Mouse (Mus musculus) stomach, postnatal 0 days (tissue): ENCODE measurements around the gene Dlgap1. TPM values are rescaled to one million over a fixed set of nuclear protein-coding genes. Genes with fewer than 3 reads are reported as not detected.
"Not testable (repeated sequence)": the region's sequence is repeated elsewhere in the genome, so short reads cannot be mapped to it uniquely, and the experiment has no call there.

Experiments
- ATAC-seq: fragments of 200-750 bp; cut with Nextera tagmentation; 2 replicates; pipeline ENCODE4 v1.8.0; 2017; ENCODE audit not compliant: low FRiP score, low TSS enrichment
- DNase-seq: peaks from one replicate; pipeline ENCODE4 v3.0.0-alpha.2; 2016; ENCODE audit warnings: low spot score
- H3K27ac ChIP-seq: fragments of 300-500 bp; sonication (generic); replicated peaks from 2 replicates; pipeline ENCODE4 v1.5.1; 2014; ENCODE audit warnings: mild to moderate bottlenecking, control low read depth
- H3K27me3 ChIP-seq: fragments of 300-500 bp; sonication (generic); 2 replicates; pipeline ENCODE4 v1.6.1; 2014; ENCODE audit warnings: low read length; ENCODE audit not compliant: control insufficient read depth, insufficient read depth
- H3K36me3 ChIP-seq: fragments of 300-500 bp; sonication (generic); 2 replicates; pipeline ENCODE4 v1.6.1; 2014; ENCODE audit warnings: low read length, mixed read lengths; ENCODE audit not compliant: control insufficient read depth, insufficient read depth
- H3K4me1 ChIP-seq: fragments of 300-500 bp; sonication (generic); replicated peaks from 2 replicates; pipeline ENCODE4 v1.6.1; 2014; ENCODE audit warnings: antibody characterized with exemption; ENCODE audit not compliant: control insufficient read depth, insufficient read depth
- H3K4me2 ChIP-seq: fragments of 300-500 bp; sonication (generic); replicated peaks from 2 replicates; pipeline ENCODE4 v1.6.1; 2014; ENCODE audit warnings: low read depth, mild to moderate bottlenecking, control low read depth, moderate library complexity
- H3K4me3 ChIP-seq: fragments of 300-500 bp; sonication (generic); 2 replicates; pipeline ENCODE4 v1.5.1; 2014; ENCODE audit warnings: low read depth, low read length, control low read depth
- H3K9ac ChIP-seq: fragments of 300-500 bp; sonication (generic); 2 replicates; pipeline ENCODE4 v1.6.1; 2014; ENCODE audit warnings: mild to moderate bottlenecking, low read length, control low read depth, mixed read lengths
- H3K9me3 ChIP-seq: fragments of 300-500 bp; sonication (generic); 2 replicates; pipeline ENCODE4 v1.6.1; 2016; ENCODE audit warnings: low read length; ENCODE audit not compliant: control insufficient read depth
- CTCF ChIP-seq: IDR thresholded peaks from 2 replicates; pipeline ENCODE4 v1.5.1; 2016; ENCODE audit warnings: antibody characterized with exemption, low read depth, mild to moderate bottlenecking, moderate library complexity
- EP300 ChIP-seq: optimal IDR thresholded peaks from 2 replicates; pipeline ENCODE3; 2016; ENCODE audit warnings: antibody characterized with exemption
- WGBS: fragments of 180-500 bp; shearing (Covaris S2); extraction: QIAGEN DNeasy Blood & Tissue Kit; methylation state at CpG from one replicate; pipeline ENCODE4 v1.1.7; 2014; 5-methylcytosine and 5-hydroxymethylcytosine counted together
- polyA plus RNA-seq: library from polyadenylated mRNA; unstranded; fragments of >200 nt; fragmentation: Nextera tagmentation; extraction: Ambion mirVana; gene quantifications from 2 replicates; pipeline ENCODE4 v1.2.1, GENCODE M21; 2015

The Dlgap1 gene
- polyA plus RNA-seq, 1 experiment from 2014 or later, result 1.6 TPM

DNA sequence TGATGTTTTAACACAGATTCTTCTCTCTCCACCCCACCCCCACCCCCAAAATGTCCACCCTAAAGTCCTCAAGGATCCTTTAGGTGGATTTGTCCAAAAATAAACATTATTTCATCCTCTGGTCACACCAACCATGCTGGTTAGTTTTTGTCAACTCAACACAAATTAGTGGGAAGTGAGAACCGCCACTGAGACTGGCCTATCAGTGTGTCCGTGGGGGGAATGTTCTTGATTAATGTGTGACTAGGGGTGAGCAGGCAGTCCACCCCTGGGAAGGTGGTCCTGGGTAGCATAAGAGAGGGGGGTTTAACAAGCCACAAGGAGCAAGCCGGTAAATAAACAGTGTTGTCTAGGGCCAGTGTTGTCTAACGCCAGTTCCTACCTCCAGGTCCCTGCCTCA, 862.7 kb downstream of the Dlgap1 start:
- Histone ChIP-seq H3K9me3 (no peaks in the 10 kb centered on the region), H3K9ac (no peak overlapping the region), H3K4me1 (peaks cover 3% of the 10 kb centered on the region; the same call in 1 of the 2 replicates), H3K27ac (no peak overlapping the region), H3K27me3 (no peaks in the 10 kb centered on the region), H3K4me2 (no peak overlapping the region), H3K4me3 (no peak overlapping the region), H3K36me3 (no peaks in the 10 kb centered on the region)
- TF ChIP-seq EP300, result no peak
- no peak for TF ChIP-seq CTCF
- no peak for DNase-seq
- ATAC-seq, result no peak
- WGBS, result 63% methylated on average over 4 of the region's 4 CpGs

DNA sequence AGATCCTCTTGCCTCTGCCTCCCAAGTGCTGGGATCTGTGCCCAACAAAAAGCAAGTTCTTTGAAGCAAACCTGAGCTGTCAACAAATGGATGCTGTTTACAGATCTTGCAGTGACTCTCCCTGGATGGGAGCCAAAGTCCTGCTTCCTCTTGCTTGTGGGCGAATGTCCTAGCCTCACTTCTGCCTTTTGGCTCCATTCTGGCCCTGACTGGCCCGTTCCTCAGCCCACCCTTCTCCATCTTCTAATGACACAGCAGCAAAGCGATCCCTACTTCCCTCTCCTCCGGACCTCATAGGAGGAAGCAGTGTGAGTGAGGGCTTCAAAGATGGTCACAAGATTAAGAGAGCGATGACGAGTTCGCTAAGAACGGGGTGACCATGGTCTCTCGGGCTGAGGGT, 863.7 kb downstream of the Dlgap1 start:
- Histone ChIP-seq H3K9me3 (no peaks in the 10 kb centered on the region), H3K27me3 (no peaks in the 10 kb centered on the region), H3K27ac (no peak overlapping the region), H3K4me3 (no peak overlapping the region), H3K9ac (no peak overlapping the region), H3K36me3 (no peaks in the 10 kb centered on the region), H3K4me2 (no peak overlapping the region), H3K4me1 (peaks cover 3% of the 10 kb centered on the region; the same call in 1 of the 2 replicates)
- ATAC-seq, result no peak
- no peak for DNase-seq
- TF ChIP-seq EP300 (no peak), CTCF (no peak)
- 79% methylated on average over 9 of the region's 9 CpGs for WGBS

DNA sequence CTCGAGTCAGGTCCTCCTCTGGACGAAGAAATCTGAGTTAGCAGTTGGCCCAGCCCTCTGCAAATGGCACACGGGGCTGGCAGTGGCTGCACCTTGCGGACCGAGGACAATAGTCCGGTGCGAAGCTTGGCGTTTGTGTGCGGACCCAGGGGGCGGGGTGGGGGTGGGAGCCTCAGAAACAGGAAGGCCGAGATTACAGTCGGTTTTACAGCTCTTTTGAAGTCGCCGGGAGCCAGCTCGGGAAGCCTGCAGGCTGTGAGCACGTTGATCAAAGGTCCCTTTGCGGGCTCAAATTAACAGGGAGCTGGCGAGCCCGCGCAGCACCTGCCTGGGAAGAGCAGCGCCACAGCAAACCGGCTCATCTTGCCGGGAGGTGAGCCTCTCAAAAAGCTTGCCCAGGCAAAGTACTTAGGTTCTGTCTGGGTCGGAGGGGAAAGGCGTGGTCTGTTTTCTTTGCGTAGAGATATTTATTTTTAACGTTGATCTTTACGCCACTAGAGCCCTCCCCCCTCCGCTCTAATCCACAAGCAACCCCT, 865.6 kb downstream of the Dlgap1 start:
- ATAC-seq (peak; percentile 65), DNase-seq (peak; percentile 85)
- Histone ChIP-seq H3K36me3 (no peaks in the 10 kb centered on the region), H3K4me2 (peak overlapping the region; percentile 58), H3K4me1 (peaks cover 3% of the 10 kb centered on the region; the same call in 1 of the 2 replicates), H3K4me3 (peak overlapping the region; percentile 36), H3K9me3 (no peaks in the 10 kb centered on the region), H3K27me3 (no peaks in the 10 kb centered on the region), H3K27ac (peak overlapping the region; percentile 37), H3K9ac (peak overlapping the region; percentile 47)
- TF ChIP-seq CTCF (no peak), EP300 (no peak)
- 4% methylated on average over 29 of the region's 29 CpGs for WGBS

DNA sequence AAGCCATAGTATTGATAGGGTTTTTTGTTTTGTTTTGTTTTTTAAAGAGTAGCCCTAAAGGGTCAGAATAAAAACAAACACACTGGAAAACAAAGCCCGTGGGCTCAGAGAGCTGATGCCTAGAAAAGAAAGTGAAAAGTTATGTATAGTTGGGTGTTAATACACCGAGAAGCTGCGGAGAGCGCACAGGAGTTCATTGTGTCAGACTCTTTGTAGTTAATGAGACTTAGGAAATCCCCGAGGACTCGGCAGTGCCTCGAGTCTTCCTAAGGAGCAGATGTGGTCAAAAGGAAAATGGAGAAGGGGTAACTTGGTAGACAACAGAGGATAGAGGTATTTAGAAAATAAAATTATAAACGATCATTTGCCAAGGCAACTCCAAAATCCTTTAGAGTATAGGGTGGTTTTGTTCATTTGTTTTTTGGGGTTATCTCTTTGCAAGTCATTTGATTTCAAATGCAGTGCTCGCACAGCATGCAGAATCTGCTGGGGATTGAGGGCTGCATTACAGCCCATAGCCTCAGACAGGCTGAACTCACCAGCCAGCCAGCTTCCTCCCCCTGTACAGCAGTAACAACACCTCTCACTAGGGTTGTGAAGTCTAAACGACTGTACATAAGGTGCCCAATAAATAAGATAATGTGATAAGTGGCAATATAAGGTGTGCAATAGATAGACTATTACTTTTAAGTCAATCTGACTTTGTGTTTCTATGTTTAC, 866.4 kb downstream of the Dlgap1 start:
- DNase-seq, result no peak
- Histone ChIP-seq H3K4me2 (peak overlapping the region; percentile 58), H3K9ac (peak overlapping the region; percentile 47; the same call in 1 of the 2 replicates), H3K36me3 (no peaks in the 10 kb centered on the region), H3K27me3 (no peaks in the 10 kb centered on the region), H3K4me1 (peaks cover 3% of the 10 kb centered on the region; the same call in 1 of the 2 replicates), H3K9me3 (no peaks in the 10 kb centered on the region), H3K4me3 (peak overlapping the region; percentile 36), H3K27ac (peak overlapping the region; percentile 37)
- no peak for TF ChIP-seq EP300
- ATAC-seq, result peak; percentile 24; the same call in 1 of the 2 replicates
- 19% methylated on average over 10 of the region's 10 CpGs for WGBS

DNA sequence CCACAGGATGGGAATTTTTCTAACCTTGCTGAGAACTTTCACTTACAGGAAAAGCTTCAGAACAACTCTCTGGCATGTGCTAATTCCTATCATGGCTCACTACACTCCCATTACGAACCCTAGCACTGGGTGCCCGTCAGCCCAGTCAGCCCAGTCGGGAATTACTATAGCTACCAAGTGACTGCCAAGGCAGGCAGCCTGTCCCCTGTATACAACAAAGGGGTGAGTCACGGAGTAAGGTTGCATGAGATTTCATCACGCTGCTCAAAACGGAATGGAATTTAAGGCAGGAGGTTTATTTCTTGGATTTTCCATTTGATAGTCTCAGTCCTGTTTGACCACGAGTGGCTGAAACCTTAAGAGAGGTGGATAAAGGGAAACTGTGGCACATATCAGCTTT, 867.9 kb downstream of the Dlgap1 start:
- no peak overlapping the region for H3K9ac ChIP-seq
- H3K27ac ChIP-seq, result 0 out of 2 replicates have a peak overlapping the region, but pooled peaks have one; percentile 45
- H3K36me3 ChIP-seq, result no peaks in the 10 kb centered on the region
- H3K27me3 ChIP-seq, result no peaks in the 10 kb centered on the region
- peak; percentile 62 for DNase-seq
- TF ChIP-seq CTCF (no peak), EP300 (no peak)
- H3K4me3 ChIP-seq, result no peak overlapping the region
- H3K4me2 ChIP-seq, result no peak overlapping the region
- ATAC-seq, result peak; percentile 90
- WGBS, result 48% methylated on average over 7 of the region's 7 CpGs
- H3K9me3 ChIP-seq, result no peaks in the 10 kb centered on the region
- H3K4me1 ChIP-seq, result peaks cover 3% of the 10 kb centered on the region; the same call in 1 of the 2 replicates

DNA sequence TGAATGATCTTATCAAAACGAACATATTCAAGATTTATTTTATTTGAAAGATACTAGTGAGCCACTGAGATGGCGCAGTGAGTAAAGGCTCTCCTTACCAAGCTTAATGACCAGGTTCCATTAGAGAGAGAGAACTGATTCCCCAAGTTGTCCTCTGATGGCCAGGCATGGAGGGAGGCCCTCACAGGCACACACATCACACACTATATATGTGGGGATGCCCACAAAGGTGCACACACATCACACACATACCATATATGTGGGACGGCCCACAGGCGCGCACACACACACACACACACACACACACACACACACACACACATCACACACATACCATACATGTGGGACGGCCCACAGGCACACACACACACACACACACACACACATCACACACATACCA, 868.6 kb downstream of the Dlgap1 start:
- H3K9ac ChIP-seq, H3K4me1 ChIP-seq, H3K36me3 ChIP-seq, H3K27ac ChIP-seq, H3K4me3 ChIP-seq, H3K27me3 ChIP-seq, DNase-seq, H3K4me2 ChIP-seq, ATAC-seq, H3K9me3 ChIP-seq: not testable (repeated sequence)
- 80% methylated on average over 5 of the region's 6 CpGs for WGBS
